Mouse (Mus musculus) heart, embryonic 12.5 days (tissue): ENCODE measurements around the gene Serinc4. TPM values are rescaled to one million over a fixed set of nuclear protein-coding genes. Genes with fewer than 3 reads are reported as not detected.
A peak's percentile ranks its signal among the peaks of the same experiment; 100 is the strongest.

Experiments
- ATAC-seq: fragments of 200-750 bp; cut with Nextera tagmentation; 2 replicates; pipeline ENCODE4 v1.8.0; 2017; ENCODE audit warnings: moderate TSS enrichment, moderate library complexity; ENCODE audit not compliant: insufficient number of reproducible peaks, low FRiP score
- H3K27ac ChIP-seq: fragments of 300-500 bp; sonication (generic); 2 replicates; pipeline ENCODE4 v1.5.1; 2016; ENCODE audit warnings: mild to moderate bottlenecking, moderate library complexity; ENCODE audit not compliant: poor library complexity, severe bottlenecking
- H3K27me3 ChIP-seq: fragments of 300-500 bp; sonication (generic); replicated peaks from 2 replicates; pipeline ENCODE4 v1.6.1; 2016; ENCODE audit warnings: mild to moderate bottlenecking, moderate library complexity
- H3K36me3 ChIP-seq: fragments of 300-500 bp; sonication (generic); 2 replicates; pipeline ENCODE4 v1.6.1; 2016; ENCODE audit warnings: mild to moderate bottlenecking, moderate library complexity
- H3K4me1 ChIP-seq: fragments of 300-500 bp; sonication (generic); replicated peaks from 2 replicates; pipeline ENCODE4 v1.6.1; 2016; ENCODE audit warnings: mild to moderate bottlenecking
- H3K4me2 ChIP-seq: fragments of 300-500 bp; sonication (generic); 2 replicates; pipeline ENCODE4 v1.6.1; 2016; ENCODE audit warnings: mild to moderate bottlenecking, moderate library complexity
- H3K4me3 ChIP-seq: fragments of 300-500 bp; sonication (generic); 2 replicates; pipeline ENCODE4 v1.5.1; 2016; ENCODE audit warnings: mild to moderate bottlenecking
- H3K9ac ChIP-seq: fragments of 300-500 bp; sonication (generic); 2 replicates; pipeline ENCODE4 v1.6.1; 2016; ENCODE audit warnings: mild to moderate bottlenecking, moderate library complexity
- H3K9me3 ChIP-seq: fragments of 300-500 bp; sonication (generic); replicated peaks from 2 replicates; pipeline ENCODE4 v1.6.1; 2016; ENCODE audit warnings: mild to moderate bottlenecking, moderate library complexity
- WGBS: fragments of 180-500 bp; shearing (Covaris S2); methylation state at CpG from one replicate; pipeline ENCODE4 v1.1.7; 2016; 5-methylcytosine and 5-hydroxymethylcytosine counted together
- polyA plus RNA-seq: library from polyadenylated mRNA; unstranded; fragments of >200 nt; fragmentation: Nextera tagmentation; extraction: Ambion mirVana; gene quantifications from 2 replicates; pipeline ENCODE4 v1.2.1, GENCODE M21; 2016

Gene Serinc4
- polyA plus RNA-seq, 1 experiment from 2014 or later = 0.13 TPM

DNA sequence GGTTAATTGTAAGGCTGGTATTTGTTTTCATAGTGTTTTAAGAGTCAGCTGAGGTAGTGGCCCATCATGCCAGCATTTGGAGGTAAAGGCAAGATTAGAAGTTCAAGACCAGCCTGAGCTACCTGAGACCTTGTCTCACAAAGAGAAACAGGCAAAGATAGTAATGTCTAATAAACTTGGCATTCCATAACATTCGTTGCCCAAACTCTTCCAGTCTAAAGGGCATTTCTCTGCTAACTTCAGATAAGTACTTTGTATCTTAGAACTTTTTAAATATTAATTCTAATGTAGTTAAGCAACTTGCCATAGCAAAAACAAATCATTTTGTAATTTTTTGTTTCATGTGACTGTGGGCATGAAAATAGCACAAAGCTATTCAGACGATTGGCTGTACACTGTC lies 33.4 kb downstream of the Serinc4 start:
- Histone ChIP-seq H3K4me1 (no peaks in the 10 kb centered on the region), H3K36me3 (peaks cover 77% of the 10 kb centered on the region), H3K9ac (no peak overlapping the region), H3K9me3 (no peaks in the 10 kb centered on the region), H3K4me3 (no peak overlapping the region), H3K4me2 (no peak overlapping the region), H3K27ac (no peak overlapping the region), H3K27me3 (no peaks in the 10 kb centered on the region)
- no peak for ATAC-seq
- 91% methylated on average over 2 of the region's 2 CpGs for WGBS

DNA sequence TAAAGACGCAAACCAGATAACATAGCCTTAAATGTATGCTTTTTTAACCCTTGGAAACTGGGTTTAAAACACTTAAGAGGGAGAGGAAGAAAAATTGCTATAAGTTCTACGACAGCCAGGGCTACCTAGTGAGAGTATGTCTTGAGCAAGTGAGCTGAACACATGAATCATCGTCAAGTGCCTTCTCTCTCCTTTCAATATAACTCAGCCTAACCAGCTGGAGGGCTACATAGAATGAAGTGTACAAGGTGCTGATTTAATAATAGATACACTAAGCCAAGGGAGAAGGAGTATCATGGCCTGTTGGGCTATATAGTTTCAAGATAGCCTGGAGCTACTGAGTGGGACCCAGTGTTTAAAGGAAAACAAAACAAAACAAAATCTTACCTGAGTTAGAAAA lies 38.1 kb downstream of the Serinc4 start:
- no peak overlapping the region for H3K4me3 ChIP-seq
- peaks cover 55% of the 10 kb centered on the region for H3K36me3 ChIP-seq
- H3K9me3 ChIP-seq = no peaks in the 10 kb centered on the region
- H3K4me2 ChIP-seq = no peak overlapping the region
- no peak overlapping the region for H3K9ac ChIP-seq
- no peak overlapping the region for H3K27ac ChIP-seq
- no peaks in the 10 kb centered on the region for H3K27me3 ChIP-seq
- WGBS = 84% methylated on average over 3 of the region's 3 CpGs
- ATAC-seq = no peak
- peaks cover 23% of the 10 kb centered on the region for H3K4me1 ChIP-seq

DNA sequence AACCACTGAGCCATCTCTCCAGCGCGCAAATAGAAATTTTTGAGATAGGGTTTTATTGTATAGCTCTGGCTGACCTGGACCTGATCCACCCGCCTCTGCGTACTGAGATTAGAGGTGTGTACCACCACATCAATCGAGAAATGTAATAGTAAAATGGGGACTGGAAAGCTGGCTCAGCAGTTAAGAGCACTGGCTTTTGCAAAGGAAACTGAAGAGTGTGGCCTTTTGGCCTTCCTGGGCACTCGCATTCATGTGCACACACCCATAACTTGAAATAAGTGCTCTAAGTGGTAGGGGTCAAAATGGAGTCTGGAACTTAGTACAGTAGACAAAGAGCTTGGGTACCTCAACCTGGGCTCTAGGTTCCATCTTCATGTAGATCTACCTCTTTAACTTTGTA lies 40.2 kb downstream of the Serinc4 start:
- Histone ChIP-seq H3K27ac (no peak overlapping the region), H3K36me3 (peaks cover 36% of the 10 kb centered on the region), H3K9me3 (no peaks in the 10 kb centered on the region), H3K9ac (peak overlapping the region; percentile 50; the same call in 1 of the 2 replicates), H3K4me1 (peaks cover 26% of the 10 kb centered on the region), H3K27me3 (no peaks in the 10 kb centered on the region), H3K4me2 (peak overlapping the region; percentile 76), H3K4me3 (peak overlapping the region; percentile 13; the same call in 1 of the 2 replicates)
- no peak for ATAC-seq
- 86% methylated on average over 6 of the region's 6 CpGs for WGBS

DNA sequence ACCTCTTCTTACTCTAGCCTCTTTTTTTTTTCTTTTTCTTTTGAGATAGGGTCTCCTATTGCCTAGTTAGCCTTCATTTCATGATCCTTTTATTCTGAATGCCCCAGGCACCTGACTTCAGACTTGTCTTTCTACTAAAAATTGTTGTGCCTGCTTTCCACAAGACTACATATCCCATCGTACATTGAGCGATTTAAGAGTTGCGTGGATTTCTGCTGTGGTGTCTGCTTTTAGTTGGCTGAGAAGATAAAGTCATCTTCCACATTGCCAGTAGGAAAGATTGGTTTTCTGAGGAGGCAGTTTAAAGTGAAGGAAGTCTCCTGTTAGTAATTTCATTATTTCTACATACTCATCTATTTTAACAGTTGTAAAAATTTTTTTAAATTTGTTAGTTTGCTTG lies 41.0 kb downstream of the Serinc4 start:
- Histone ChIP-seq H3K4me3 (peak overlapping the region; percentile 95), H3K9ac (no peak overlapping the region), H3K4me2 (peak overlapping the region; percentile 76), H3K27me3 (no peaks in the 10 kb centered on the region), H3K9me3 (no peaks in the 10 kb centered on the region), H3K27ac (no peak overlapping the region), H3K4me1 (peaks cover 26% of the 10 kb centered on the region), H3K36me3 (peaks cover 33% of the 10 kb centered on the region)
- no peak for ATAC-seq
- WGBS = 69% methylated on average over 3 of the region's 3 CpGs

DNA sequence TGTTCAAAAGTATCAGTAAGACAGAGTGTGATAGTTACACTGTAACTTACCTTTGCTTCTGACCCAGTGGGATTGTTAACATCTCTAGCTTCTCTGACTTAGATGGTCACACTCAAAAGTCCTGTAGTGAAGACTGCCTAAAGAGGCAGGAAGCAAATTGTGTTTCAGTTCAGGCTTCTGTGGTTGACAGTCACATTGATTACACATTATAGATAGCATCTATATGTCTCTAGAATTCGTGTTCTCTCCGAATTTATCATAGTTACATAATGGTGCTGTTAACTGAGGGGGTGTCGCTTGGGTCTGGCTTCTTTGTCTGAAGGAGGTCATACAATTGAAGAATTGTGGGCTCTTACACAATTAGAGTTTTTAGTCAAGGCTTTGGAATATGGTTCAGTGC lies 41.5 kb downstream of the Serinc4 start:
- H3K9me3 ChIP-seq = no peaks in the 10 kb centered on the region
- peak overlapping the region; percentile 95 for H3K4me3 ChIP-seq
- H3K9ac ChIP-seq = peak overlapping the region; percentile 70
- peaks cover 31% of the 10 kb centered on the region for H3K36me3 ChIP-seq
- no peak for ATAC-seq
- 48% methylated on average over 3 of the region's 3 CpGs for WGBS
- H3K4me1 ChIP-seq = peaks cover 26% of the 10 kb centered on the region
- no peak overlapping the region for H3K27ac ChIP-seq
- H3K27me3 ChIP-seq = no peaks in the 10 kb centered on the region
- H3K4me2 ChIP-seq = peak overlapping the region; percentile 76

DNA sequence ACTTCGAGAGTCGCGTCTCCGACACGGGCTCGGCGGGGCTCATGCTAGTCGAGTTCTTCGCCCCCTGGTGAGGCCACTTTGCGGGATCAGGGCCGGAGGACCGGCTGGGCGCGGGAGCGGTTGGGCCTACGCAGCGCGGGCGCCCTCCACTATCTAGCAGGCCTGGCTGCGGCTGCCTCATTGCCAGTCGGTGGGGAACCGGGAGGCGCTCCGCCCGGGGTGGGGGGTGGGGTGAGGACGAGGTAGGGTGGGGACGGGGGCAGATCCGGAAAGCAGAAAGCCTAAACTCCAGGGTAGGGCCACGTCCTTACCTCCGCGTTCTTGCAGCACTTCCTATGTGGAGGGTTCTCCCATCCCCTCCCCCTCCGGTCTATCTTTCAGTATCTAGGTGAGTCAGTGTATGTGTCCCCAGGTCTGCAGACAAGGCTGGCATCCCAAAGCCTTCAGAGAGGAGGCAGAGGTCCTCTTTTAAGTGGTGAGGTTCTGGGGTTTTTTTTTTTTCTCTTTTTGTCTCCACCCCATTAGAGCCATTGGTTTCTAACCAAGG lies 42.4 kb downstream of the Serinc4 start:
- peak overlapping the region; percentile 95 for H3K4me3 ChIP-seq
- H3K9me3 ChIP-seq = no peaks in the 10 kb centered on the region
- H3K4me2 ChIP-seq = peak overlapping the region; percentile 71
- no peaks in the 10 kb centered on the region for H3K27me3 ChIP-seq
- WGBS = under 1% methylated on average over 32 of the region's 32 CpGs
- peak; percentile 69 for ATAC-seq
- peaks cover 26% of the 10 kb centered on the region for H3K4me1 ChIP-seq
- peak overlapping the region; percentile 96 for H3K27ac ChIP-seq
- H3K9ac ChIP-seq = peak overlapping the region; percentile 95
- peaks cover 26% of the 10 kb centered on the region for H3K36me3 ChIP-seq

DNA sequence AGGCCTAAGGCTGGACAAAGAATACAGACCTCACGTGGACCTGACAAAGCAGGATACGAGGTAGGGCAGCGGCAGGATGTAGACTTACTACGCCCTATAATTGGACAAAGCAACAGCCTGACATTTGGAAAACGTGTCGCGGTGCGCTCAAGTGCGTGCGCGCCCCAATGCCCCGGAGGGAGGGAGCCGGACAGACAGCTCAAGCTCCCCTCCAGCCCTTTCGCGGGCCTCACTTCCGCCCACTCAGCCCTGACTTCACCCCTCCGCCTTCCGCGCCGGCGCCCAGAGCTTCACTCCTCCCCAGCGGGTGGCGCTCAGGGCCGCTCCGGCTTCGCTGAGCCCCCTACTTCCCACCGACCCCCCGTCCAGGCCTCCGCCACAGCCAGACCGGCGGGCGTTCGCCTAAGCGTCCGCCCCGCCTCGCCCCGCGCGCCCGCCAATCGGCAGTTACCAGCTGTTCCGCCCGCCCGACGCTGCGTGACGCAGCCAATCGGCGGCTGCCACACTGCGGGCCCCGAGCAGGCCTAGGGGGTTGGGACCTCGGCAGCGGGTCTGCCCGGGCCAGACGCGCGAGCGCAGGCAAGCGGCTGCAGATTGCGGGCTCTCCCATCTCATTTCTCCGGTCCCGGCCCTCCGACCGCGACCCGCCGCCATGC lies 43.1 kb downstream of the Serinc4 start, which contains the start of the genes Pdia3 and Catsper2:
TSS of gene Pdia3 (plus strand) at position 389 of the 656 bp plus-strand sequence.
TSS of gene Catsper2 (minus strand) at position 406 of the 656 bp plus-strand sequence.
- peak; percentile 99 for ATAC-seq
- Histone ChIP-seq H3K9me3 (no peaks in the 10 kb centered on the region), H3K4me3 (peak within 1 kb of the TSS; percentile 95), H3K4me2 (peak within 1 kb of the TSS; percentile 71), H3K4me1 (peaks cover 26% of the 10 kb centered on the region), H3K36me3 (peaks cover 19% of the 10 kb centered on the region), H3K9ac (peak within 1 kb of the TSS; percentile 95), H3K27ac (peak within 1 kb of the TSS; percentile 96), H3K27me3 (no peaks in the 10 kb centered on the region)
- WGBS = under 1% methylated on average over 65 of the region's 68 CpGs

DNA sequence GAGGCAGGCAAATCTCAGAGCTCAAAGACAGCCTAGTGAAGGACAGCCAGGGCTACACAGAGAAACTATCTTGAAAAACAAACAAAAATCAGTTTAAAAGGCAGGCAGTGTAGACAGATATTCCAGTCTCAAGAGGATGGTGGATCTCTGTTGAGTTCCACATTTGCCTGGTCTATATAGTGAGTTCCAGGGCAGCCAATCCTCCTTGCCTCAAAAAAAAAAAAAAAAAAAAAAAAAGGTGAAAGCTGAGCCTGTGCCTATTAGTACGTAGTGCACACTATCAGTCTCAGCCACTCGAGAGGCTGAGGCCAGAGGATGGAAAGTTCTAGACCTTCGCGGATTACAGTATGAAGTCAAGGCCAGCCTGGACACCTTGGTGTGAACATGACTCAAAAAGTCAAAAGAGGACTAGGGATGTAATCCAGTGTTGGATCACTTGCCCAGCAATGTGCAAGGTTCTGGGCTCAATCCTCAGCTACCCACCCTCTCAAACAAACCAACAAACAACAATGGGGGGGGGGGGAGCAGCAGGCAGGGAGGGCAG lies 43.7 kb downstream of the Serinc4 start:
- no peak; the same call in 1 of the 2 replicates for ATAC-seq
- H3K9ac ChIP-seq = peak overlapping the region; percentile 95
- peaks cover 3% of the 10 kb centered on the region; the same call in 1 of the 2 replicates for H3K9me3 ChIP-seq

DNA sequence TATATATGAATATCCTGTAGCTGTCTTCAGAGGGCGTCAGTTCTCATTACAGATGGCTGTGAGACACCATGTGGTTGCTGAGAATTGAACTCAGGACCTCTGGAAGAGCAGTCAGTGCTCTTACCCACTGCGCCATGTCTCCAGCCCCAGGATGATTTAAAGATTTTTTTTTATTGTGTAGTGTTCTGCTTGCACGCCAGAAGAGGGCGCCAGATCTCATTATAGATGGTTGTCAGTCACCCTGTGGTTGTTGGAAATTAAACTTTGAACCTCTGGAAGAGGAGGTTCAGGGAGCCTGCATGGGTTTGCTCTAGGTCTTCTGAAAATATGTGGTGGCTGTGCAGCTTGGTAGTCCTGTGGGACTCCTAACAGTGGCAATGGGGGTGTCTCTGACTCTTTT lies 48.4 kb downstream of the Serinc4 start:
- no peak overlapping the region for H3K4me3 ChIP-seq
- H3K4me1 ChIP-seq = peaks cover 2% of the 10 kb centered on the region; the same call in 1 of the 2 replicates
- no peak overlapping the region for H3K4me2 ChIP-seq
- H3K27ac ChIP-seq = no peak overlapping the region
- no peaks in the 10 kb centered on the region for H3K27me3 ChIP-seq
- no peak overlapping the region for H3K9ac ChIP-seq
- WGBS = 35% methylated on average over 4 of the region's 4 CpGs
- no peaks in the 10 kb centered on the region for H3K36me3 ChIP-seq
- H3K9me3 ChIP-seq = peaks cover 3% of the 10 kb centered on the region; the same call in 1 of the 2 replicates
- ATAC-seq = no peak

More for the DNA sequence above, 43.7 kb downstream of the Serinc4 start:
- Histone ChIP-seq H3K4me2 (peak overlapping the region; percentile 71), H3K4me3 (peak overlapping the region; percentile 95), H3K36me3 (peaks cover 14% of the 10 kb centered on the region), H3K27me3 (no peaks in the 10 kb centered on the region), H3K4me1 (peaks cover 25% of the 10 kb centered on the region), H3K27ac (peak overlapping the region; percentile 96)
- 12% methylated on average over 4 of the region's 4 CpGs for WGBS

DNA sequence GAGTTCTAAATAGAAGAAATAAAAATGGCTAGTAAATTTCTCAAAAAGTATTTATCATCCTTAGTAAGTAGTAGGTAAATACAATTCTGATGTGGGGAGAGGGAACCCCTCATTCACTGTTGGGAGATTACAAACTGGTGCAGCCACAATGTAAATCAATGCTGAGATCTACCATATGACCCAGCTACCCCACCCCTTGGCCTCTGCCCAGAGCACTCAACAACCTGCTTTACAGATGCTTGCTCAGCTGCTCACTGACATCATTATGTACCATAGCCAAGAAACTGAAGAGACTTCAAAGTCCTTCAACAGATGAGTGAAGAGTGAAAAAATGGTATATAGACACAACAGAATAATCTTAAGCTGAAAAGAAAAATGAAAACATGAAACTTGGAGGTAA lies 53.3 kb downstream of the Serinc4 start:
- Histone ChIP-seq H3K36me3 (no peaks in the 10 kb centered on the region), H3K27me3 (no peaks in the 10 kb centered on the region), H3K4me1 (no peaks in the 10 kb centered on the region), H3K27ac (no peak overlapping the region), H3K9me3 (peaks cover 2% of the 10 kb centered on the region; the same call in 1 of the 2 replicates), H3K4me2 (no peak overlapping the region), H3K4me3 (no peak overlapping the region), H3K9ac (no peak overlapping the region)
- no peak for ATAC-seq

DNA sequence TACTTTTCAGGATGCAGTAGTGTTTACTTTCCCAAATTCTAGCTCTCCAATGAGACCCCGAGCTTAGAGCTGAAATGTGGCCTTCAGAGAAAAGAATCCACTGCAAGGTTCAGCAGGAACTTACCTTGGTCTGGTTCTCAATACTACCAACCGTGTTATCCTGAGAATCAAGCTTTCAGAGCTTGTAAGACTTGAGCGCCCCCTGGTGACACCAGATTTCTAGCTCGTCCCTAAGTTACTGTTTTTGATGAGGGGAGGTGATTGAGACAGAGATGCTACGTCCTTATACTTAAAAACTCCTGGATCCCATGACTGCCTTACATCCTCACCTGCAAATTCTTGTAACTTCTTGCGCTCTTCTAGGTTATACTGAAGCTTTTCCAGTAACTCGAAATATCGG lies 60.0 kb downstream of the Serinc4 start:
- no peak overlapping the region for H3K4me3 ChIP-seq
- no peaks in the 10 kb centered on the region for H3K36me3 ChIP-seq
- ATAC-seq = no peak
- H3K27ac ChIP-seq = no peak overlapping the region
- H3K27me3 ChIP-seq = no peaks in the 10 kb centered on the region
- no peak overlapping the region for H3K9ac ChIP-seq
- no peak overlapping the region for H3K4me2 ChIP-seq
- no peaks in the 10 kb centered on the region for H3K4me1 ChIP-seq
- no peaks in the 10 kb centered on the region for H3K9me3 ChIP-seq
- WGBS = 17% methylated on average over 8 of the region's 8 CpGs
